Mouse (Mus musculus) liver, adult 2 months (tissue): Measurements from ENCODE around the gene Gmnn. TPM values are rescaled to one million over a fixed set of nuclear protein-coding genes. Genes with fewer than 3 reads are reported as not detected.

Experiments used
- DNase-seq: peaks from one replicate; pipeline ENCODE4 v3.0.0-alpha.2; 2011; ENCODE audit warnings: low read depth, low spot score; ENCODE audit errors: extremely low read depth
- H3K27ac ChIP-seq: fragments of 200-500 bp; replicated peaks from 2 replicates; pipeline ENCODE4 v1.5.1; 2012; ENCODE audit warnings: low read depth, mild to moderate bottlenecking, control low read depth, inconsistent platforms, low read length; ENCODE audit not compliant: insufficient read depth
- H3K27me3 ChIP-seq: fragments of 200-500 bp; 2 replicates; pipeline ENCODE4 v1.6.1; 2012; ENCODE audit warnings: mild to moderate bottlenecking, moderate library complexity, low read length, inconsistent platforms; ENCODE audit not compliant: control insufficient read depth, insufficient read depth
- H3K36me3 ChIP-seq: fragments of 200-500 bp; 2 replicates; pipeline ENCODE4 v1.6.1; 2012; ENCODE audit warnings: low read length, inconsistent platforms; ENCODE audit not compliant: control insufficient read depth, insufficient read depth
- H3K4me1 ChIP-seq: fragments of 200-500 bp; 2 replicates; pipeline ENCODE4 v1.6.1; 2011; ENCODE audit warnings: low read length; ENCODE audit not compliant: control insufficient read depth, insufficient read depth
- H3K4me3 ChIP-seq: fragments of 200-500 bp; 2 replicates; pipeline ENCODE4 v1.5.1; 2011; ENCODE audit warnings: low read depth, mild to moderate bottlenecking, control low read depth, low read length, moderate library complexity; ENCODE audit not compliant: insufficient read depth
- H3K79me2 ChIP-seq: fragments of 200-500 bp; 2 replicates; pipeline ENCODE4 v1.6.1; 2012; ENCODE audit warnings: inconsistent platforms, mild to moderate bottlenecking, low read length, moderate library complexity; ENCODE audit not compliant: control insufficient read depth, insufficient read depth
- H3K9ac ChIP-seq: fragments of 200-500 bp; 2 replicates; pipeline ENCODE4 v1.6.1; 2012; ENCODE audit warnings: low read depth, mild to moderate bottlenecking, control low read depth, inconsistent platforms, low read length
- CTCF ChIP-seq: fragments of 200-500 bp; IDR thresholded peaks from 2 replicates; pipeline ENCODE4 v1.5.1; 2011; ENCODE audit warnings: low read depth, low read length, control low read depth
- POLR2A ChIP-seq: fragments of 200-500 bp; IDR thresholded peaks from 2 replicates; pipeline ENCODE4 v1.6.1; 2011; ENCODE audit warnings: low read length, control low read depth; ENCODE audit not compliant: insufficient read depth; ENCODE audit errors: extremely low read depth
- WGBS: fragments of 180-500 bp; shearing (Covaris S2); methylation state at CpG from one replicate; pipeline ENCODE4 v1.1.7; 2018; 5-methylcytosine and 5-hydroxymethylcytosine counted together
- polyA plus RNA-seq: library from polyadenylated mRNA; depleted of rRNA; stranded (reverse); fragments of >200 nt; gene quantifications from 2 replicates; pipeline ENCODE4 v1.2.3, GENCODE M21; 2012
- total RNA-seq: library from RNA; depleted of rRNA; stranded (reverse); fragments of >200 nt; gene quantifications from 2 replicates; pipeline ENCODE4 v1.2.3, GENCODE M21; 2014

The Gmnn gene
- total and polyA plus RNA-seq, 2 experiments: 1.4 to 13.6 TPM

DNA sequence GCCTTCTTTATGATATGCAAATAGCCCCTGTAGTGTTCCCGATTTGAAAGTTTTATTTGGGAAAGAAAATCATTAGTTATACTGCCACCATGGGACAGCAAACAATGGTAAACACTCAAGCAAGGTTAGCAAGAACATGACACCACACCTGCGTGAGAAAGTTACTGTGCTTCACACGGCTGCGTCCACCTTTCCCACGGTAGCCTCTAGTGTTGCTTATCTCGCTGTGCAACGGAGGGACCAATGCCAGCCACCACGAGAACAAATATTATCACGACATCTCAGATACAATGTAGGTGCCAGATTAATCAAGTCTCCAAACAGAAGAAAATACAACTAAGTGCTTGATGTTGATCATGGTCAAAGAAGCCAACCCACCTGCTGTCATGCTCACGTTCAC lies 2.3 kb downstream of the Gmnn start:
- Histone ChIP-seq H3K27me3 (no peaks in the 10 kb centered on the region), H3K4me3 (no peak overlapping the region), H3K4me1 (peaks cover 1% of the 10 kb centered on the region; the same call in 1 of the 2 replicates), H3K27ac (no peak overlapping the region), H3K9ac (no peak overlapping the region), H3K79me2 (no peaks in the 10 kb centered on the region), H3K36me3 (peaks cover 14% of the 10 kb centered on the region)
- DNase-seq: no peak
- WGBS: 66% methylated on average over 10 of the region's 10 CpGs
- no peak for TF ChIP-seq CTCF
- TF ChIP-seq POLR2A: no peak

DNA sequence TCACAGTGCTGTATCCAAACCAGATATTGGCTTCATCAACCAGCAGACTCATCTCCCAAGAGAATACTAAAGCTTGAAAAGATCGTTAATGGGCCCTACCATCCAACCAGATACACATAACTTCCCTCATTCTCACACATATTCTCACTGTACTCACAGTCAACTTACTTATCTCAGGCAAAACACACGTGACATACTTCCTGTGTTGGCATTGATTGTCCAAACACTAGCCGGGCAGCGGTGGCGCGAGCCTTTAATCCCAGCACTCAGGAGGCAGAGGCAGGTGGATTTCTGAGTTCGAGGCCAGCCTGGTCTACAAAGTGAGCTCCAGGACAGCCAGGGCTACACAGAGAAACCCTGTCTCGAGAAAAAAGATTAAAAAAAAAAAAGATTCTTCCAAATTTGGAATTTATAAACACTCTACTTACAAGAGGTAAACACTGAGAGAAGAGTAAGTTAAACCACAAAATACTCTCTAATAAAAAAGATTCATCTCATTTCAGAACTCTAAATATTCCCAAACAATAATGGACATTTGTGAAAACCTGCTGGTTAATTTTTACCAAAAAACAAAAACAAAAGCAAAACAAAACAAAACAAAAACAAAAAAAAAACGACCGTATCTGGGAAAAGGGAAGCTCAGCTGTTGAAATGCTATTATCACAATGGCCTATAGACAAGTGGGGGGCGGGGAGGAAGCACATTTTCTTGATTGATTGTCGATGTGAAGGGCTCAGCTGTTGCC lies 3.7 kb downstream of the Gmnn start:
- Histone ChIP-seq H3K9ac (no peak overlapping the region), H3K4me3 (no peak overlapping the region), H3K79me2 (no peaks in the 10 kb centered on the region), H3K27me3 (no peaks in the 10 kb centered on the region), H3K36me3 (peaks cover 17% of the 10 kb centered on the region), H3K4me1 (peaks cover 1% of the 10 kb centered on the region; the same call in 1 of the 2 replicates), H3K27ac (no peak overlapping the region)
- WGBS: 66% methylated on average over 12 of the region's 12 CpGs
- no peak for TF ChIP-seq POLR2A
- no peak for DNase-seq

- Histone ChIP-seq H3K27me3 (no peaks in the 10 kb centered on the region), H3K9ac (no peak overlapping the region), H3K4me1 (no peaks in the 10 kb centered on the region), H3K36me3 (peaks cover 17% of the 10 kb centered on the region), H3K27ac (no peak overlapping the region), H3K4me3 (no peak overlapping the region), H3K79me2 (no peaks in the 10 kb centered on the region)
- no peak for DNase-seq
- 96% methylated on average over 3 of the region's 3 CpGs for WGBS
- TF ChIP-seq CTCF: no peak
- no peak for TF ChIP-seq POLR2A
Observed at GRCm38 (mm10) chr13:24756756-24757155, 5.0 kb downstream of the Gmnn start.

DNA sequence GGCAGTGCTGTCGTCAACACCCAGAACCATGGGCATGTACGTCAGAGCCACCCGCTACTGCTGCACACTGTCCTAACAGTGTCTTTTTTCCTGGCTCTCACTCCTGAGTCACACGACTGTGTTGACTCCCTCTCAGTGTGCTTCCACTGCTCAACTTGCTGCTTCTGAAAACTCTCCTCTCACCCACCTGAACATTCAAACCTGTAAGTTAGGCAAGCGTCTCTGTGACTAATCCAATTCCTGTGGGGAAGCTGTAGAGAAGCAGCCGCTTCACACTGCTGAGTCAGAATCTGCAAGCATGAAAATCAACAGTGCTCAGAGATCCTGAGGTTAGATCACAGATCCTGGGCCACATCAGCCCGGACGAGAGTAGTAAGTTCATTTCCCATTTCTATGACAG lies 10.3 kb downstream of the Gmnn start:
- WGBS: 91% methylated on average over 8 of the region's 8 CpGs
- H3K27ac ChIP-seq: no peak overlapping the region
- no peak for DNase-seq
- no peaks in the 10 kb centered on the region for H3K4me1 ChIP-seq
- H3K27me3 ChIP-seq: no peaks in the 10 kb centered on the region
- TF ChIP-seq CTCF (no peak), POLR2A (no peak)
- no peak overlapping the region for H3K4me3 ChIP-seq
- H3K36me3 ChIP-seq: peaks cover 15% of the 10 kb centered on the region; the same call in 1 of the 2 replicates
- H3K79me2 ChIP-seq: no peaks in the 10 kb centered on the region
- no peak overlapping the region for H3K9ac ChIP-seq

GRCm38 (mm10) chr13:24750807-24751206 lies 10.9 kb downstream of the Gmnn start:
- Histone ChIP-seq H3K79me2 (no peaks in the 10 kb centered on the region), H3K36me3 (peaks cover 10% of the 10 kb centered on the region; the same call in 1 of the 2 replicates), H3K27ac (no peak overlapping the region), H3K9ac (no peak overlapping the region), H3K4me1 (no peaks in the 10 kb centered on the region), H3K4me3 (no peak overlapping the region), H3K27me3 (no peaks in the 10 kb centered on the region)
- 96% methylated on average over 8 of the region's 8 CpGs for WGBS
- TF ChIP-seq CTCF (no peak), POLR2A (no peak)
- DNase-seq: no peak

GRCm38 (mm10) chr13:24747823-24748222 lies 13.9 kb downstream of the Gmnn start:
- no peaks in the 10 kb centered on the region for H3K4me1 ChIP-seq
- WGBS: 97% methylated on average over 3 of the region's 3 CpGs
- H3K79me2 ChIP-seq: no peaks in the 10 kb centered on the region
- no peak overlapping the region for H3K4me3 ChIP-seq
- H3K27ac ChIP-seq: no peak overlapping the region
- H3K27me3 ChIP-seq: no peaks in the 10 kb centered on the region
- H3K36me3 ChIP-seq: peaks cover 2% of the 10 kb centered on the region; the same call in 1 of the 2 replicates
- DNase-seq: no peak
- TF ChIP-seq POLR2A (no peak), CTCF (no peak)
- no peak overlapping the region for H3K9ac ChIP-seq
